Mouse (Mus musculus) frontal cortex, postnatal 10 days (tissue): ENCODE measurements at regions not wholly inside any gene's neighbourhood (a gene's known extent, or its start where the extent isn't known, plus 50 kb on each side); places are given as distances from the start of the nearest gene placed in this dataset.

Experiments
- DNase-seq, 2 experiments: peaks; one replicate each; pipeline ENCODE4 v3.0.0; 2022; ENCODE audit warnings: low spot score in 2 of 2, mixed read lengths in 1 of 2

- DNase-seq, result no peak
These were observed 83.1 kb upstream of the Ptpn1 start for GRCm38 (mm10) chr2:167848468-167849440.

GRCm38 (mm10) chr2:167847281-167848077 lies 84.4 kb upstream of the Ptpn1 start:
- no peak for DNase-seq

DNA sequence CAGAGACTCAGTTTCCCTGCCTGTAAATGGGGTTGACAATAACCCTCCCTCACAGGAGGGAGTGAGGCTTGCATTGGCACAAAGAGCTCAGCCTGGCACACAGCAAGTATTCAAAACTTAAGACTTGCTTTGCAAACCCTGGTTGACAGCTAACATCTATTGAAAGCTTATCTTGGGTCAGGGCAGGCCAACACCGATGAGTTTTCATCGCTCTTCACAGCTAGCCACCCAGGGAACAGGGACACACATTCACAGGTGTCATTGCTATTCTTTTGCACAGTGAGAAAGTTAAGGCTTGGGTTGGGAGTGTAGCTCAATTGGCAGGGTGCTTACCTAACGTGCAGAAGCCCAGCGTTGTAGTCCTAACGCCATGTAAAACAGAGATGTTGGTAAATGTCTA lies 86.5 kb upstream of the Ptpn1 start:
- DNase-seq, result no peak

DNA sequence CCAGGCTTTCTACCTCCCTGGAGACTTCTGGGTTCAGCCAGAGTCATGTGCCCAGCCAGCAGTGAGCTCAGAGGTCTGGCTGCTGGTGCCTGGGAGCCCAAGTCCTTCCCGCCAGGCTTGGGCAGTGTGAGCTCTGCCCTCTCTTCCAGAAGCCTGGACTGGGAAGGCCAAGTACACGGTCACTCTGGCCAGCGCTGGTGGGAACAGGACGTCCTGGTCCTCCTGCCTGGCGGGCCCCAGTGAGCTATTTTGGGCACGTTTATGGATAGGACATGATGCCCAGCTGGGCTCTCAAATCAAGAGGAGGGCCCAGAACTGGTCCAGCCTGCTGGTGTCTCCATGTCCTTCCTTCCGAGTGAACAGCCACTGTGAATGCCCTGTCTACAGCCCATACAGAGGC lies 87.3 kb upstream of the Ptpn1 start:
- no peak for DNase-seq

DNA sequence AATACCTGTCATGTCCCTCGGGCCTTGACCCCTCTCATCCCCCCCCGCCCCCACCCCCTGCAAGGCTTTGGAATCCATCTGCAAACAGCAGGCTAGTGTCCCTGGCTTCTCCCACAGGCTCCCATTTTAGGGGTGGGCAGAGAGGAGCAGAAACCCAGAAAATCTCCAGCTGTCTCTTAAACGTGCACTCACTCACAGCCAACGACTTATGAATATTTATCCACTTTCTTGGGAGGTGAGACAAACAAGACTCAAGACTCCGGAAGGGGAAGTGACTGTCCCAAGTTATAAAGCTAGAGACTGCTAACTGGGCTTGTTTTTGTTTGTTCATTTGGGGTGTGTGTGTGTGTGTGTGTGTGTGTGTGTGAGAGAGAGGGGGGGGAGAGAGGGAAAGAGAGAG lies 87.9 kb upstream of the Ptpn1 start:
- DNase-seq, result no peak

GRCm38 (mm10) chr2:167842993-167843392 lies 88.9 kb upstream of the Ptpn1 start:
- no peak for DNase-seq

DNA sequence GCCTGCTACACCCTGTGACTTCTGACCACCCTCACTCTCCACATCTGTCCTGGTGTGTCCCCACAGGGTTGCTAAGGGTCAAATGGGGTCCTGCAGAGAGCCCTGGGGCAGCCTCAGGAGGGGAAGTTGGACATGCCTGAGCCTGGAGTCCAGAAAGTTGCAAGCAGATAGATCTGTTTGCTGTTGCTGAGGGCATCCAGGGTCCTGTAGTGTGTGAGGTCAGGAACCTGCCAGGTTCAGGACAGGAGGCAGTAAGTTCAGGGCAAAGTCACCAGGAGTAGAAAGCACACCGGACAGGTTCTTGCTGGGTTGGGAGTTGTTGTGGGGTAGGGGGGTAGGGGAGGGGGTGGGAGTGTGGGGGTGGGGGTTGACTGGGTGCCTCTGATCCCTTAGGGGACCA lies 89.4 kb upstream of the Ptpn1 start:
- DNase-seq, result no peak

DNA sequence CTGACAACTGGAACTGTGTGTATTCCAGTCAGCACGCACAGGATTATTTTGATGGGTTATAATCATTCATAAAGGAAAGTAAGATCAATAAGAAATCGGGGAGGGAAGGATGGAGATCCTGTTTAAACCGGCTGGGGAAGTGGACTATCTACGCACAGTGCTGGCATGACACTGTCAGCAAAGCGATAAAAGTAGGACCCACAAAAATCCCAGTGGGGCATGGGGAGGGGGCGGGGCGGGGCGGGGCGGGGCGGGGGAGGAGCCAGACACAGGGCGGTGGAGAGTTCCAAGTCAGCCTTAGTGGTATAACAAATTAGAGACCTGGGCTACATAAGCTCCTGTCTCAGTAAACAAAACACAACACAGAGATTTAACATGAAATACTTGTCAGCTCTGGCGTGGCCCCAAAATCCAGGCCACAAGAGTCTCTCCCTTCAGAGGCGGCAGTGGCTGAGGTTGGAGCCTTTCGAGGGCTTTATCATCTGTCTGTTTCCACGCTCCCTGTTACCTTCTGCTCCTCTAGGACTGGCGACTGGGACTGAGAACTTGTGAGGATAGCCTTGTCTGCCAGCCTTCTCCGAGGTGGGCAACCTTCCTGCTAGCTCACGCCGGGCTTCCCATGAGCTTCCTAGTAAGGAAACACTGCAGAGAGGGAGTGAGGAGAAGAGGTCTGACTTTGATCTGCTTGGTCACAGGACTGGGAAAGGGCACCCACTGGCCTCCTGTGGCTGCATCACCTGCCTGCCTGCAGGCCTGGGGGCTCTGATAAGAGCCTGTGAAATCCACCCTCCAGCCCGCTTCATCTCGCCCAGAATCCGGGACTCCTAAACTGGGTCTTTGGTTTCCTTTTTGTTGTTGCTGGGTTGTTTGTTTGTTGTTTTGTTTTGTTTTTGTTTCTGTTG lies 90.3 kb upstream of the Ptpn1 start:
- no peak for DNase-seq

DNA sequence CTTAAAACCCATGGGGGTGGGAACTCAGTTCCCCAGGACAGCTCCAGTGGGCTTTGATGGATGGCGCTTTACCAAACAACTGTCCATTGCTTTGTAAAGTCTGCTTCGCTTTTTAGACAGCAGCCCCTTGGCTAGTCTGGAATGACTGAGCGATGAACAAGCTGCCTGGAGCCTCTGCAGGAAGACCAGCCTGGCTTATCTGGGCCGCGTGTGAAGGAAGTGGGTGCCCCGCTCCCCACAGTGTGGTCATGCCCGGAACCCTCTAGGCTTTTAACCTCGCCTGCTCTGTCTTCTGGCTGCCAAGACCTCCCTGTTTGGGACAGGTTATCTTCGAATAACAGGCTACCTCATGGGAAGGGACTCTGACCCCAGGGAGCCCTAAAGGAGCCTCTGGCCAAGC lies 91.5 kb upstream of the Ptpn1 start:
- DNase-seq, result no peak

DNA sequence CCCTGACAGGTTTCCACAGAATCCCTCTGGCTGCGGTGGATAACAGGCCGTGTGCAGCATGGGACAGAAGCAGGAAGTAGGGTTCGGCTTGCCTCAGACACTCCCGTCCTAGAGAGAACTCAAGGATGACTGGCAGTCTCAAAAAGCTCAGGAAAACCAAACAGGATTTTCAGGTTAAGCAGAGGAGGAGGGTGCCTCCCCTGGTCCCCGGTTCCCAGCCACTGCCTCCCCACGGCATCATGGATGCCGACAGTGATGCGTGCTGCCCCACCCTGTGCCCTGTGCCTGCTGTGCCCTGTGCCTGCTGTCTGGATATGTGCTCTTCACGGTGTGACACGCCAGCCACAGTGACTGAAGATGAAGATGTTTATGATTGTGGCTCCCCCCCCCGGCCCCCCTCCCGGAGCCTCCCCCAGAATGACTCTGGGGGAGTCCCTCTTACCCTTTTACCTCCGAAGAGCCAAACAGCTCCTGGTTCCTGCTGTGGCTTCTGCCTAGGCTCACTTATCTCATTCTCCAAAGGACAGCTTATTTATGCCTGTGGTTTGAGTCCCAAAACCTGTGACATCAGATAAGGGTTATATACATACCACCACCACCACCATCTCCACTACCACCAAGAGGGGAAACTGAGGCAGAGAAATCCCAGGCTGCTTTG lies 92.4 kb upstream of the Ptpn1 start:
- DNase-seq, result no peak

DNA sequence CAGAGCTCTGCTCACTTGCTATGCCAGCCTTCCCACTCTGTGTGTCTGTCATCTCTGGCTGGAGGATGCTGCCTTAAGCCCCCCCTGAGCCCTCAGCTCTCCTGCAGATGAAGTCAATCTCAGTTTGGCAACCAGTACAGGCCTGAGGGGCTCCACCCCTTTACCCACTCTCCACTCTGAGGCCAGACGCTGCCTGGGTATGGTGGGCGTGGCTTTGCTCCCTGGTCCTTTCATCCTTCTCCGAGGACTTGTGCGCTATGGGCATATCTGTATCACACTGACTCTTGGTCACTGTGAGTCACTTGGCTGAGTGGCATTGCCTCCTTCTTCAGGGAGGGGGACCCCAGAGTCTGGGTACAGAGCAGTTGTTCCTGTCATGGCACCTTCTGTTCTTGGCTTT lies 94.3 kb upstream of the Ptpn1 start:
- DNase-seq, result no peak

DNA sequence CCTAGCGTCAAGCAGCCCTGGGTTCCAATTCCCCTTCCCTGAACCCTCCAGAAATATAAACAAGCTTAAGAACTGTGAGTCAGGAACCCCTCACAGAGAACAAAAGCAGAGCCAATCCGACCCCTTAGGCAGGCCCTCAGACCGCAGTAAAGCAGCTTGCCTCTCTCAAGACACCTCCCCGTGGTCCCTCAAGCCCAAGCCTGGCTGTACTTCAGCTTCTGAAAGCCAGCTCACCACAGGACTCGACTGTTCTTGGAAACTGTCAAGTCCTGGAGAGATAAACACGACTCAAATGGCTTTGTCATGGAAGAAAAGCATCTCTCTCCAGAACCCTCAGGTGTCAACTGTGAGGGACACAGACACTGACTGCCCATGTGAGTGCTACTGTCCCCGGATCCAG lies 95.2 kb upstream of the Ptpn1 start:
- no peak for DNase-seq

DNA sequence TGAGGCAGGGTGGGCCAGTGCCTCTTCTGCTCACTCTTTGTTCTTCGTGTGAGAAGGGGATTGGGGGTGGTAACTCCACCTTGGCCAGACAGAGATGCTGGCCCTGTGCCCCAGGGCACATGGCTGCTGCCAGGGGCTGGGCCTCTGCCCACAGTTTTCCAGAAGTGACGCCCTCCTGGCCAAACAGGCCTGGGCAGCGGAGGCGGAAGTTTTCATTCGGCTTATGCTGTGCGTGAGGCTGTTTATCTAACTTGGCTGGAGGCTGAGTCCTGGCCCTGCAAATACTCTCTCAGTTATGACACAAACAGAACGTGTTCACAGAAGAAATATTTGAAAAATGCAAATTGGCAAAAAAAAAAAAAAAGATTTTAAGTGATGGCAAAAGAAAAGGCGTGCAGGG lies 97.3 kb upstream of the Ptpn1 start:
- no peak for DNase-seq

GRCm38 (mm10) chr2:167833290-167833953 lies 98.4 kb upstream of the Ptpn1 start:
- DNase-seq, result peak in 1 of 2 experiments; percentile 26

DNA sequence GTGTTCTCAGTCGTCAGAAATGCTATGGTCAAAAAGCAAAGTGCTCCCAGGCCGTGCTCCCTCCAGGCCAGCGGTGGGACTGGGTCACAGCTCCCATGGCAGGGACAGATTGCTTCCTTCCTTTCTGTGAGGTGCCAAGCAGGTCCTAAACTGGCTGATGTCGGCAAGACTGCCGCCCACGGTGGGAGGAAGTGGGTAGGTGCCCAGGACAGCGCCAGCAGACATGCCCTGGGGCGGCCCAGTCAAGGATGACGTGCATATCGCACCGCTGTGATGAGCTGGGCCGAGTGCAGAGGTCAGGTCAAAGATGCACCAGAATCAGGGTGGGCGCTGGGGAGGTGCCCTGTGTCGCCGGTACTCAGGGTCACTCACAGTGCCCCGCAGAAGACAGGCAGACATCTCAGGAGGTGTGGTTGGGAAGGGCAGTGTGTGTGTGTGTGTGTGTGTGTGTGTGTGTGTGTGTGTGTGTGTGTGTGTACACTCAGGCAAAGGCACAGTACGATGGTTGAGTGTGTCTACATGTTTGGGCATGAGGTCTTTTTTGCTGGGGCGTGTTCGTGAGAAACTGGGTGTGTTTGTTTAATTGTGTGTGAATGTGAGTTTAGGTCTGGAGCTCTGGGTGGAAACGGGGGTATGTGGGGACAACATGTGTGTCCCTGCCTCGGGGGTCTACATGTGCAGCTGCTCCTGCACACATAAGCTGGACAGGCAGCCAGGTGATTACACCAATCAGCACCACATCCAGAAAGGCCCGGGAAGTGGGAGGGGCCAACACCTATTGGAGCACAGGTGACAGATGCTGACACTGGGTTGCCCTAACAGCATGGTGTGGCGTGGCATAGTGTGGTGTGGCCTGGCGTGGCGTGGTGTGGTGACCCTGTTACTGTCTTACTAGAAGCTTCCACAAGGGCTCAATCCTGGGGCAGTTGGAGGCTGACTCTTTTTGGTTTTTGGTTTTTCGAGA lies 100.5 kb upstream of the Ptpn1 start:
- DNase-seq, result no peak

- no peak for DNase-seq
These were observed 103.6 kb upstream of the Ptpn1 start for GRCm38 (mm10) chr2:167828258-167828657.

GRCm38 (mm10) chr2:167826922-167827703 lies 104.7 kb upstream of the Ptpn1 start:
- DNase-seq, result no peak

DNA sequence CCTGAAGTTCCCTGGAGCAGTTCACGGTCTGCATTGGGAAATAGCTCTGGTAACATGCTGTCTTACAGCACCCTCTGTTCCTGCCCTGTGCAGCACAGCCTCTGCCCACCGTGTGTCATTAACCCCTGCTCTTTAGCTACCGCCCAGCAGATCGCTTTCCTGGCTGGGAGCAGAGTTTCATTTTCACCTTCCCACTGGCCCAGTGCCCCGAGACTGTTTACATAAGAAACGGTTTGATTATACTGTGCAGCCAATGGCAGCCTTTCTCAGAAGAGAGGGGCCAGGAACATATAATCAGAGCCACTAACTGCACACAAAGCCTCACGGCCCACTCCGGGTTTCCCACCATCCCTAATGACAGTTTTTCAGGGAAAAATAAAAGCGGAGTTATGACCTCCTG lies 108.3 kb upstream of the Ptpn1 start:
- DNase-seq, result no peak

- DNase-seq, result no peak
These were observed 108.8 kb upstream of the Ptpn1 start for GRCm38 (mm10) chr2:167823044-167823443.
